Mouse (Mus musculus): Measurements from ENCODE around the gene 7530416G11Rik.

Gene 7530416G11Rik

DNA sequence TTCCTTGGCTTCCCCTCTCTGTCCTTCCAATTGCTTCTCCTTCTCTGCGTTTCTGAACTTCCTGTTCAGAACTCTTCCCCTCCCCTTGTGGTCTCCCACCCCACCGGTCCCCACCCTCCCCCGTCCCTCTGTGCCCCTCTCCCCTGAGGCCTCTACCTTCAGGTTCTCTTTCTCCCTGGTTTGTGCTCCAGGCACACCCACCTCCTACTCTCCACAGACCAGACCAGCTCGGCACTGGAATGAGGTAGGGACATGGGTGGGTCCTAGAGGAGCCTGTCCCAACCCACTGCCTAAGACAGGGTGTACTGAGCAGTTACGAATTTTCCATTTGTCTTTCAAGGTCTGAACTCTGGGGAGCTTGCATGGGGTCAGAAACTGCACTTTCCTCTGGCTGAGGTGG, 23.1 kb downstream of the 7530416G11Rik start:
- no peak for ATAC-seq (ENCODE audit: low TSS enrichment)

DNA sequence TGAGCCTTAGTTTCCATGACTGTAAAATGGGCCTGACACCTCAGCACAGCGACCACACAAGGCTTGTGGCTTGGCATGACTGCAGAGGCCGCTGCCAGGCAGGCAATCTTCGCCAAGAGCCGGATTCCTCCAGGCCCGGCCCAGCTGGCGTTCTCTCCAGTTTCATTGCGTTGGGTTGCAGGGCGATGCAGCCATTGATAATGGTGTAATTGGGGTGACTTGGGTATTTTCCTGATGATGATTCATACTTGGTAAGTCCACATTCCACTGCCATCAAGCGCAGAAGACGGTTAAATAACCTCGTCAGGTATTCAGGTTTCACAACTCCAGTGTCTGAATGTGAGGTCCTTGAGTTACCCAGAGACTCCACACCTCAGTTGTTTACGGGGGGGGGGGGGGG, 23.7 kb downstream of the 7530416G11Rik start:
- no peak for ATAC-seq (ENCODE audit: low TSS enrichment)

DNA sequence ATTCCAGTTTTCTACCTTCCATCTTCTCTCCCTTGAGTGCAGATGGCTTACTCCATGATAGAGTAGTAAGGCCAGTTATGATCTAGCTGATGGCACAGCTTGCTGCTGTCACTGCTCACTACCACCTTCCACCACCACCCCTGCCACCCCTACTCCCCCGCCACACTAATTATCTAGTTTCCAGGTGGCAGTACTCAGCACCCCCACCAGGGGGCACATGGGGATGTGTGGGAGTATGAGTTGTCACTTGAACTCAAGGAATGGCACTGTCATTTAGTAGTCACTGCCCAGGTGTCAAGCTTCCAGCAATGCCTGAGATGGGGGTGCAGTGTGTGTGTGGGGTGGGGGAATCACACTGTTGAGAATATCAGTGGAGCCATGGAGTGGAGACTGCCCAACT, 25.4 kb downstream of the 7530416G11Rik start:
- ATAC-seq (ENCODE audit: low TSS enrichment): no peak

DNA sequence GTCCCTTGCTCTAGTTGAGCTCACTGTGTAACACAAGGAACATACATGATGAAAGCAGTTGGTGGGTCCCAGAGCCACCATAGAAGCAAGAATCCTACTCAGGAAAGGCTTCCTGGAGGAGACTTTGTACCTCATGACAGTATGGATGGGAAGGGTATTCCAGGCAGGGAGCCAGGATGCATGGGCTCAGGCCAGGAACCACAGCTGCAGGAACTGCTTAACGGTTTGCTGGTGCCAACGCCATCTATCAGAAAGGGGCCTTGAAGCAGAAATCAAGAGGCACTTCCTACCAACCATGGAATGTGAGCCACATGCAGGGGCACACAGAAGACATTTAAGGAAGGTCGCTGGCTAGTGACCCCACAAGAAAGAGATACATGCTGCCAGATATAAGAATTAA, 28.3 kb downstream of the 7530416G11Rik start:
- no peak for ATAC-seq (ENCODE audit: low TSS enrichment)

DNA sequence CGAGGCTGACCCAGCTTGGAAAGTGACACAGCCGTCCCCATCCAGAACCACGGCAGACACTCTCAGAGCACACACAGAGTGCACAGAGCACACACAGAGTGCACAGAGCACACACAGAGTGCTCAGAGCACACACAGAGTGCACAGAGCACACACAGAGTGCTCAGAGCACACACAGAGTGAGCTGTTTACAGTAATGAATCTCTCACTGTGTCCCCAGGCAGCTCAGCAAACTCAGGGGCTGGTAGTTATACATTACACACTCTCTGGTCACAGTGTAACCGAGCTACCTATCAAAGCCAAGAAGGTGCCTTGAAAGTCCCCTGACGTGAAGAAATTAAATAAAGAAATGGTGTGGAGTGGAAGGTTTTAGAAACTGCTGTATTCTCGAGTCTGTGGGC, 33.6 kb downstream of the 7530416G11Rik start:
- ATAC-seq (ENCODE audit: low TSS enrichment): no peak

DNA sequence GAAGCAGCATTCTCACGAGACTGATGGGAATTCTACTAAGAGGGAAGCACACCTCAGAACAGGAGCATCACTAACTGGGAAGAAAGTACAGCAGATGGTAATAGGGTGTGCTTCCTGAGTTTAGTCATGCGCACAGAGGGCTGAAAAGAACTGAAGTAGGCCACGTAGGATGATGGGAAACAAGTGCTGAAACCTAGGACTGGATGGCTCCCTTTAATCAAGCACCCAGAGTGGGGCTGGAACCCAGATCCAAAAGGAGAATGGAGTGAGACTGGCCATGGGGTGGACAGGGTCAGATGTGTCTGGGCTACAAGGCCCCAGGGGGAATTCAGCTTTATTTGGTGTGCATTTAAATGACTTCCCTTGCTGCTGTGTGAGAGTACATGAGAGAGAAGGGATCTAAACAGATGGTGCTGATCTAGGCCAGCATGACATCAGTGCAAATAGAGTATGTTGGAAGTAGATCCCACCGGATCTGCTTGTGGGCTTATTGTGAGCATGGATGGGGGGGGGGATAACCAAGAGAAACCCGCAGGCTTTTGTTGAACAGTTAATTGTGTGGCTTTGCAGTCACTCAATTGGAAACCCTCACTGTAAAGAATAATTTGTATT, 36.5 kb downstream of the 7530416G11Rik start:
- peak; percentile 60 for ATAC-seq (ENCODE audit: low TSS enrichment)

DNA sequence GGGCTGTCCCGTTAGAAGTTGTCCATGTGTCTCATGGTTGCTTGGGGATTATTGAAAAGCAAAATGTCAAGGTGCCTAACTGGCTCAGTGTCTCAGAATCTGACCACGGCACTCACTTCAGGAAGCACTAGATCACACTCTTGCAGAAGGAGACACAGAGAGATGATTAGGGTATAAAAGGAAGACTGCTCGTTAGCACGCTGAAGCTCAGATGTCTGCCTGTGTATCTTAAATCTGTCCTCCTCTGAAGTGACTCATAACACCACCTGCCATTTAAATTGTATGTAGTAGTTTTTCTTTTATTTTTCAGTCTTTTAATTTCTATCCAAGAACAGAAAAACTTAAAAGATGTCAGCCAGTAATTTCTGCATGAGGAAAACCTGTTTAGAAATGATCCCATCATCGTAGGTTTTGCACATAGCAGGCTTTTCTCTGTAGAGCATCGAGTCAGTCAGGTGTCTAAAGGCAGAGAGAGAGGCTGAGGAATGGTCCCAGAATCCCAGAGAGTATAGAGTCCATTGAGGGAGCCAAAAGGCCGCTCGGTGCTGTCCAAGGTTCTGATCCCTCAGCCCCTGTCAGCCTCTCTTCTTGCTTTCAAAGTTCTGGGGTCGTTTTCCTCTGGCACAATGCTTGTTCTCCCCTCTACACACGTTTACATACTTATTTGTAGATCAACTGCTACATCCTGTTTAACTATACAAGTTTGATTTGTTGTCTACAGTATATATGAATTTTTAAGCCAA, 38.0 kb downstream of the 7530416G11Rik start:
- ATAC-seq (ENCODE audit: low TSS enrichment): 0 out of 2 replicates have a peak, but pooled peaks have one; percentile 25

DNA sequence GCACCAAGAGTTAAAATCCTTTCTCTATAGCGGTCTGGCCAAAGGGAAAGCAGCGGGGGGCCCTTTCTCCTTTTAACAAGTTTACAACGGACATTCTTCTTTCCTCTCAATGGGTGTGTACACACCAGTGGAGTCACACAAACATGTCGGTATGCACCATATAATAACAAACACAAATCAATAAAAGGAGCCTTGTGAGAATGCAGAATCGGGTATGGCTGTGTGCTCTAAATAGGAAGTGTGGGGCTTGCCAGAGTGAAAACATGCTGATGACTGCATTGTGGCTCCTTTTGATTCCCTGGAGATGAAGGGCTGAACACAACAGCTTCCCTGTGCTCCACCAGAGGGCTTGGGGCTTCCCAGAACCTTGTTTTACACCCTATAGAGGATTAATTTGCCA, 38.8 kb downstream of the 7530416G11Rik start:
- no peak for ATAC-seq (ENCODE audit: low TSS enrichment)

DNA sequence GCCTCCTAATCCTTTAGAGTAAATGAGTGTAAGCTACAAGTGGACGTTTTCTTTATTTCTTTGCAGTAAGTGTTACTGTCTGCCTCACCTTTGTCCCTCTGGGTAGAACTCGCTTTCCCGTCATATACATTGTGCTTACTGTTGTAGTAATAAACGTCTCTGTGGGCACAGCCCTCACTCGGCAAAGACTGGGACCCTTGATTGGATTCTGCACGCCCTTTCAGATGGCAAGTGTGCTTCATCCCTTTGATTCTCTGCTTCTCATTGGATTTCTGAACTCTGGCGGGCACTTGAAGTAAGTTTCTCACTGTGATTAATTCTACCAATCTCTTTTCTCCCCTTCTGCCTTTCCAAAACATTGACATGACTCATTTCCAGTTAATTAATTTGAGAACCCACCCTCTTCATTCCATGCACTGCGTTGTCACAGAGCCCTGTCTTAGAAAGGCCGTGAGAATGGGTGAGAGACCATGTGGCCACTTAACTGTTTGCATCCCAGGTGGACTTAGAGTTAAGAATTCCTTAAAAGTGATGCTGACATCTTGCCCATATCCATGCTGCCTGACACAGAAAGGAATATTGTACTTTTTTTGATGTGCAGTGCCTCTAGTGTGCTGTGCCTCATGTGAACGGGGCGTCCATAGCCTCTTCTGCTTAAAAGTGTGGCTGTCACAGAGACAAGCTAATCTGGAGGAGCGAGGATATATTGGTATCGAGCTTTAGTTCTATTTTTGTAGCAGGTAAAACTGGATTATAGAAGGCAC, 39.8 kb downstream of the 7530416G11Rik start:
- no peak for ATAC-seq (ENCODE audit: low TSS enrichment)

DNA sequence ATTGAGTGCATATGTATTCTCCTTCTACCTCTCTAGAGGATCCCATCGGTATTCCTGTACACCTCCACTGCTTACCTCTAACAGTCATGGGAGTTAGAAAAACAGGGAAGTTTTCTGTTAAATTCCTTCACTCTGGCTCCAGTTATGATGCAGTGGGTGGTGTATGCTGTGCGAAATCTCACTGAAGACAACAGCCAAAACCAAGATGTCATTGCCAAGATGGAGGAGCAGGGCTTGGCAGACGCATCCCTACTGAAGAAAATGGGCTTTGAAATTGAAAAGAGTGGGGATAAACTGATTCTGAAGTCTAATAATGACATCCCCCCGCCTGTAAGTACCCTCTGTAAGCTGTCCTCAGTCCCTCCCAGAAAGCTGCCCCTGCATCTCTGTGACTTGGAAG, 40.9 kb downstream of the 7530416G11Rik start:
- ATAC-seq (ENCODE audit: low TSS enrichment): peak; percentile 70

DNA sequence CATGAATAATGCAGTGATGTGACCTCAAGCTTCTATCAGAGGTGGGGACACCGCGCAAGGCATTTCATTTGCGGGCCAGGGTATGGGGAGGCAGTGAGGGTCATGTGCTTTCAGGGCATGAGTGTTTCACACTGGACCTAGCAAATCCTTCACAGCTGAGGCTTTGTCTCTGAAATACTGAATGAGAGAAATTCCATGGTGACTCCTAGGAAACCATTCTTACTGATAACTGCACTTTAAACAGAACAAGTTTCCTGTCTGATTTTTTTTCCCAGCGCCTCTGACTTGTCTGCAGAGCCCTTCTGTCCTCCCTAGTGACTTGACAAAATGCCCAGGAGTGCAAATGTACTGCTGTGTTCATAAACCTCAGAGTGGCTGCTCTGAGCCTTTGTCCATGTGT, 41.5 kb downstream of the 7530416G11Rik start:
- ATAC-seq (ENCODE audit: low TSS enrichment): no peak

DNA sequence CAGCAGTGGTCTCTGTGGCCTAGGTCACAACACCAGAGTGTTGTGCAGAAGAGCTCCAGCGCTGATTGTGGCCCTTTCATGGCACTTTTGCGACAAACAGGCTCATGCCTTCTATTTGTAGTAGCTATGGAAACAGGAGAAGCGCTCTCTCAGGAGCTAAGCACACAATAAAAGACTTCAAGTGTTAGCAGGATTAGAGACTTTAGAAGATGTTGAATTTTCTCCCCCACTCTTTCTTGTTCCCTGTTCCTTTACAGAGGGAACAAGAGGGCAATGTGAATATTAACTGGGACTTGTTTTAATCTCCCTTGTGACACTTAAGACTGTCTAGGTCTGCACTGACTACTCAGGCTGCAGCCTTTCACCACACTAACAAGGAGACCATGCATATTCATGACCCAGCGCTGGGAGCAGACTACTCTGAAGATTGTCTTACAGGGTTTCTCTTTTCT, 44.4 kb downstream of the 7530416G11Rik start:
- ATAC-seq (ENCODE audit: low TSS enrichment): peak; percentile 31; the same call in 1 of the 2 replicates

DNA sequence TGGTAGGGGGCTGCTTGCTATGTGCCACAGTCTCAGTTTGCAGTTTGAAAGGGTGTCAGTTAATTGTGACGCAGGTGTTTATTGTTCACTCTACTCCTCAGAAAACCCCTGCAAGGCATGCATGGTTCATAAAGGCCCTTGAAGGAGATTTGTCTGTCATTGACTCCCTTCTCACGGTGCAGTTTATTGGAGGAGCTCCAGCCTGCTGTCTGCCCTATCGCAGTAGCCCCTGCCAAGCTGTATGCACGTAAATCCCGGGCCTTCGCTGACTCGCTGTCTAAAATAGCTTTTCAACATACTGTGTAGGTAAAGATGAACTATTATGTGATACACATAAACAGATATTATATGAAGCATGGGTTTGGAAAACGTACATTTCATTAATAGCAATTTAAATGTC, 45.2 kb downstream of the 7530416G11Rik start:
- ATAC-seq (ENCODE audit: low TSS enrichment): no peak

DNA sequence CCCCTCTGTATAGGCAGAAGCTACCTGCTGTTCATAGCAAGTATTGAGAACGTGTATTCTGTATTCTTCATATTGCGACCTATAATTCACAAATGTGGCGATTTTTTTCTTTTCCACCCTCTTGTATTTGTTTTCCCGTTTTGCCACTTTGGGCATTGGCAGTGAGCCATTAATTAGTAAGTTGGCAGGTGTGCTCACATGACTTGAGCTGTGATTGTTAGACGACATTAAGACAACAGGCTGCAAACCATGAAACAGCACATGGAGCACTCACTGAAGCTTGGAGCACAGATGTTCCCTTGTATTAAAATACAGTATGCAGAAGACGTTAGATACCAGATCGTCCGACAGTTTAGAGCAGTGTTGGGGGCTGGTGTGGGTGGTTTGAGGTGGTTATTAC, 46.1 kb downstream of the 7530416G11Rik start:
- ATAC-seq (ENCODE audit: low TSS enrichment): no peak

DNA sequence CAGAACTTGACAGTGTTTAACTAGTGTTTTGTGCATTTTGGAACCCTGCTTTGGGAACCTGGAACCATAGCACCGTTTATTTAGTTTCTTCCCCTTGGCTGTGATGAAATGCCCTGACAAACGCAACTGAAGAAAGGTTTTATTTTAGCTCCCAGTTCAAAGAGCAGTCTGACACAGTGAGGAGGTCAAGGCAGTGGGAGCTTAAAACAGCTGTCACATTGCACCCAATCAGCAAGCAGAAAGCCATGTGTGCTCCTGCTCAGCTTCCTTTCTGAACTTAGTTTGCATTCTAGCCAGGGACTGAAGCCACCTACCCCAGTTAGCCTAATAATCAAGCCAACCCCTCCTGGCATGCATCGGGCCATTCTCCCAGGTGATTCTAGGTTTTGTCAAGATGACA, 56.4 kb downstream of the 7530416G11Rik start:
- ATAC-seq (ENCODE audit: low TSS enrichment): no peak

All from frontal cortex, adult (tissue).